Mouse (Mus musculus) adrenal gland, postnatal 14 days (tissue): ENCODE measurements around the gene Trit1. TPM values are rescaled to one million over a fixed set of nuclear protein-coding genes. Genes with fewer than 3 reads are reported as not detected.
"Not testable (repeated sequence)": the region's sequence is repeated elsewhere in the genome, so short reads cannot be mapped to it uniquely, and the experiment has no call there.

Experiments
- DNase-seq: peaks from one replicate; pipeline ENCODE4 v3.0.0; 2021; ENCODE audit warnings: mixed read lengths
- total RNA-seq: library from RNA; stranded (reverse); gene quantifications from 2 replicates; pipeline ENCODE4 v1.2.3, GENCODE M21; 2021

Trit1 gene
- total RNA-seq, 1 experiment from 2014 or later, result 19.0 TPM

DNA sequence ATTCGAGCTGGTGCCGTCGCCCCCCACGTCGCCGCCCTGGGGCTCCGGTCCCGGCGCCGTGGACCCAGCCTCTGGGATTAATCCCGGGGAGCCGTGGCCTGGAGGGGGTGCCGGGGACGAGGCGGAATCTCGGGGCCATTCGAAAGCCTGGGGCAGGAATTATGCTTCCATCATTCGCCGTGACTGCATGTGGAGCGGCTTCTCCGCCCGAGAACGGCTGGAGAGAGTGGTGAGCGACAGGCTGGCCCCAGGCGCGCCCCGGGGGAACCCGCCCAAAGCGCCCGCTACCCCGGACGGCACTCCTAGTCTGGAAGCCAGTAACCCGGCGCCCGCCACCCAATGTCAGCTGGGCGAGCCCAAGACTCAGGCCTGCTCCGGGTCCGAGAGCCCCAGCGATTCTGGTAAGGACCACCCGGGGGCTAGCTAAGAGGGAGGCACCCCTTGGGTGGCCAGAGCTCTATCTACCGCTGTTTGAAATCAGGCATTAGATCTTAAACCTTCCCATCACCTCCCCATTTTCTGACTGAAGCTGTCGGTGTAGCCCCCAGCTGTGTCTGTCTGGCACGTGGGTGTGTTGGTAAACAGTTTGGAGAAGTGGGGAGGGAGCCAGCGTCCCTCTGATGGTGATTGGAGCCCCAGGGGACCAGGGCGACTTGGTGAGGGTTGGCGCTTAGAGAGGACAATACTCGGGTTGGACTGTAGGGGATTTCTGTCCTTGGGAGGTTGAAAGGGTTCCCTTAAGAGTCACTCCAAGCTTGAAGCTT lies 19.6 kb upstream of the Trit1 start:
- DNase-seq, result peak; percentile 43

DNA sequence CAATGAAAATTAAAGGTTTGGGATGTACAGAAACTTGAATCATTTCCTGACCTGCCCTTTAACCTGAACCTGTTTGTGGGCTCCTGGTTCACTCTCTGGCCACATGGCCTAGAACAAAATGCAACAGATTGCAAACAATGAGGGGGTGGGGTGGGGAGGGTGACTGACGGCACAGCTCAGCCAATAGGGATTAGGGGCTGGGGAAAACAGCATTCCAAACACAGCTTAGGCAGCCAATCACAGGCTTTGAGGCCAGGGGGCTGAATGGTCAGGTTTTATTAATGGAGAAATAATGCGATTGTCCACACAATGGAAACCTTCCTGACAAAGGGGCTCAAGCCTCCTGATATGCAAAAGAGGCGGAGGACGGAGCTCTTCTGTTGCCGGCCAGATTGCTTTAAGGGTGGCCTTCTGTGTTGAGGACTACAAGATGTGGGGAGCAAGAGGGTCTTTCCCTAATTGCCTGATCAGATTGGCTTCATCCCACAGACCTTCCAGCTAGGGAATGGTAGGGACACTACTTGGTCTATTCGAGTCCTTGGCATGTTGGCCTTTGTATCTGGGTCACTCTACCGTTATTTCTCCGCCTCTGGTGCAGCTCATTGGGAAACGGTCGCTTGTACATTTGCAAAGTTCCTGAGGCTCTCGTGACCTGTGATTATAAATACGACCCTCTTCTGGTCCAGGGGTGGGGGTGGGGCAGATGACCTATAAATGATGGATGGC lies 17.7 kb upstream of the Trit1 start:
- DNase-seq, result no peak

DNA sequence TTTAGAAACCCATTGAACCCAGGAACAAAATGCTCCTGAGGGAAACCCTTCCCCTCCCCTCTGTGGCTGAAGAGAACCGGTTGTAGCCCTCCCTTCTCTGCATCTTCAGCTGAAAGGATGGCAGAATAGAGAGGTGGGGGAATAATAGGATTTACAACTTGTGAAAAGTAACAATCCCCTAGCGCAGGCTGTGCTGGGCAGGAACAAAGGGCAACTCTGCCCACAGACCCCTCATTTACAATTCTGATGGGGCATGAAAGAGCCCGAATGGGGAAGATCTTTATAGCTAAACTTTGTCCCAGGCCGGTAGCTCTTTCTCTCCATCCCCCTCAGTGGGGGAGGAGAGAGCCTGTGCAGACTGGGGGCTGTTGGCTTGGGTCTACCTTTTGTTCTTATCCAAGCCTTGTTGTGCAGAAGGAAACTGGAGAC lies 17.1 kb upstream of the Trit1 start:
- no peak for DNase-seq

DNA sequence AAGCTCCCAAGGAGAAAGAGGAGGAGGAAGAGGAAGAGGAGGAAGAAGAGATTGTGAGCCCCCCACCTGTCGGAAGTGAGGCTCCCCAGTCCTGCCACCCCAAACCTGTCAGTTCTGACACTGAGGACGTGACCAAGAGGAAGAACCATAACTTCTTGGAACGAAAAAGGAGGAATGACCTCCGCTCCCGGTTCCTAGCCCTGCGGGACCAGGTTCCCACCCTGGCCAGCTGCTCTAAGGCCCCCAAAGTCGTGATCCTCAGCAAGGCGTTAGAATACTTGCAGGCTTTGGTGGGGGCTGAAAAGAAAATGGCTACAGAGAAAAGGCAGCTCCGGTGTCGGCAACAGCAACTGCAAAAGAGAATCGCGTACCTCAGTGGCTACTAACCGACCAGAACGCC lies 16.3 kb upstream of the Trit1 start:
- no peak for DNase-seq

DNA sequence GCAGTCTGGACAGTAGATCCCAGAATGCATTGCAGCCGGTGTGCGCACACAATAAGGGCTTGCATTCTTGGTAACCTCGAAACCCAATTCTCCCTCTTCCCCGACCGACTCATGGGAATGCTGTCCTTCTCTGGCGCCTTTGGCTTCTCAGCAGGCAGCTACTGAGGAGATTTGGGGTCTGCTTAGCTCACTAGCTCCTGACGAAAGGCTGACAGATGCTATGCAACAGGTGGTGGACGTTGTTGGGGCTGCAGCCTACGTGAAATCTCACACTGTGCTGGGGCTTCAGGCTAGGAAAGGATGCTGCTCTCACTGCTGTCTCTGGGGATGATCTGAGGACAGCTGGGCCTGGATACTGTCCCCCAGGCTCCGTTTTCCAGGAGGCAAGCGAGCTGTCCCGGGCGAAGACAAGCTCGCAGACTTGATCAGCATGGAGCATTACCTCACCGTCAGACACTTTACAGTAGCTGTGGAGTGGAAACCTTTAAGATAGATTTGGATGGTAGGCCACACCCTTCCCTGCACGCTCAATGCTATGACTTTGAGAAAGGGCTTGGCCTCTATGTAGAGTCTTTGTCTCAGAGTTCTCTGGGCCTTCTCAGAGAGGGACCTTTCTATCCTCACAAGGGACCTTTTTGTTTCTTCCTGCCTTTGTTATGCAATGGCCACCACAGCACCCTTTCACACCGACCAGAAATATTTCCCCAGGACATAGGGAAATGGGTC lies 15.6 kb upstream of the Trit1 start:
- DNase-seq, result no peak

DNA sequence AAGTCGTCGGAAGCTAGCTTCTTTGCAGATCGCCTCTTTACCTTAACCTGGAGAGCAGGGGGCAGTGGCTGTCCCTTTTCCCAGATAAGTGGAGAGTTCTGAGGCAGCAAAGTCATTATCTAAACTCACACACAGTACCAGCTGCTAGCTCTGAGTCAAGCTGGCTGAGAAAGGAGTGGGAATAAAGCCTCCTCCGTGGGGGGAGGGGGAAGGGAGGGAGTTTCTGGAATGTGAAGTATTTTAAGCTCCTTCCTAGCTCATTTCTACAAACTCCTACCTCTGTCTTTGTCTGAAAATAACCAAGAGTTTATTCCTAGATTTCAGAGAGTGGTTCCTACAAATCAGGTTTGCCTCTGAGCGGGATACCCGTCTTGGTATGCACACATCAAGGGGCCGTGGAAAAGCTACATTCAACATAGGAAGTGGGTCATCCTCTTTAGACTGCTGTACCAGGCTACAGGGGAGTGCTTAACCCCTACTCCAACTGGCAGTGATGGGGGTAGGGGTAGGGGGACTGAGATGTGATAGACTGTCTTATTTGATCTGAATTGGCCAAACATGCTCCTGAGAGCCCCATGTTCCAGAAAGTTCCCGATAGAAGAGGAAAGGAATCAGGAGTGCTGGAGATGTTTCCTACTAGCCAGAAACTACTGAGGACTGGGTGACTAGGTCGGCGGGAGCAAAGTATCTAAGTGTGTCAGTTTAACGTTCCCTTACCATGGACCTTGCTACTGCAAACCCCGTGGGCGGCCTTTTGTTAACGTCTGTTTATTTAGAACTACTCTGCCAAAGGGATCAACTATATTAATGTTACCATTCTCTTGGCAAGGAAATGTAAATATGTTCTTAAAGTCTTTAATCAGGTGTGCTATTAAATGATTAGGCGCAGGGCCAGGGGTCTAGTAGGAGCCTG lies 11.1 kb upstream of the Trit1 start:
- no peak for DNase-seq

DNA sequence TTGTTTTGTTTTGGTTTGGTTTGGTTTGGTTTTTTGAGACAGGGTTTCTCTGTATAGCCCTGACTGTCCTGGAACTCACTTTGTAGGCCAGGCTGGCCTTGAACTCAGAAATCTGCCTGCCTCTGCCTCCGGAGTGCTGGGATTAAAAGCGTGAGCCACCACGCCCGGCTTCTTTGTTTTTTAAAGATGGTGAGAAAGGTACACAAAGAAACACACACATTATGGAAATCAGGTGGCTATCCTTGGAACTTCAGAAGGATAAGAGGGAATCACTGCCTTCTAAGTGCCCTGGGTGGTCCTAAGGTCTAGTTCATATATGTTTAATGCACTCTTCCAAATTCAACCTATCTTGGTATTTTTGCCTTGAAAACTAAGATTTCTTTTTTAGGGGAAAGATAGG lies 3.9 kb upstream of the Trit1 start:
- DNase-seq, result not testable (repeated sequence)

DNA sequence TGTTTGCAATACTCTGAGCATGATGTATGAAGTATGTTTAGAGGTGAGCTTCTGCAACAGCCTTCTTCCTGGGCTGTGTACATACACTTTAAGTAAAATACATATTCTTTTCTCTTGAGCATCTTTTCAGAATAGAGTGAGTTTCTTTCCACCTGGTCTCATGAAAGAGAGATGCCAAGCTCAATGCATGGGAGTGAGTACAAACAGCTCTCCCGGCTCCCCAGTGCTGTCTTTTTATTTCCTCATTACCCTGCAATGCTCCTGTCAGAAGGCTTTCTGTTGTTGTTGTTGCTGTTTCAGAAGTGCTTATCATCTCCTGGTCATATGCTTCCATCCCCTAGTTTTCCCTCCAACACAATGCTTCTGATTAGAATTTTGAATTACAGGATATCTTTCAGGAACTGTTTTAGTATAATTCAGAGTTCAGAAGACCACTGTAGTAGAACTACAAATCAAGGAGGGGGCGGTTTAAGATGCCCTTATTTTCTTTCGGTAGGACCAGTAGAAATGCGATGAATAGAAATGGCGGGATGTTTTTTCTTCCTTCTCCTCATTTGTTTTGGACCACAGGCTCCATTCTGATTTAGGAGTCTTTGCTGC lies 3.0 kb upstream of the Trit1 start:
- no peak for DNase-seq

DNA sequence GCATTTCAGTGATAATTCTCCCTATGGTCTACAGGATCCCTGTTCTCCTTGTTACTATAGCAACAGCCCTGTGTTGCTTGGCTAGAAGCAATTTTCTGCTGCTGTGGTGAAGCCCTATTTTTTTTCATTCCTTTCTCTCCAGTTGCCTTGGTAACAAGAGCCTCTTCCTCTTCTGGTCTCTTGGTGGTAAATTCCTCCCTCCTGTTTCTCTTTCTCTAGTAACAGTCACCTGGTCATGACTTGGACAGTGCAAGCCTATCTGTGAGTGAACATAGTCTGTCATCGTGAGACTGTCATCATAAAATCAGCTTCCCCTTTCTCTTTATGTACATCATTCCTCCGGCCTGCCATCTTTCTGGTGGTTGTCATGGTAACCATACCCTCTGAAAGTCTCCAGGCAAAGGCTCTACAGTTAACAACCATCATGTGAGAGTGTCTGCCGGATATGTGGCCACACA lies 2.4 kb upstream of the Trit1 start:
- DNase-seq, result no peak

DNA sequence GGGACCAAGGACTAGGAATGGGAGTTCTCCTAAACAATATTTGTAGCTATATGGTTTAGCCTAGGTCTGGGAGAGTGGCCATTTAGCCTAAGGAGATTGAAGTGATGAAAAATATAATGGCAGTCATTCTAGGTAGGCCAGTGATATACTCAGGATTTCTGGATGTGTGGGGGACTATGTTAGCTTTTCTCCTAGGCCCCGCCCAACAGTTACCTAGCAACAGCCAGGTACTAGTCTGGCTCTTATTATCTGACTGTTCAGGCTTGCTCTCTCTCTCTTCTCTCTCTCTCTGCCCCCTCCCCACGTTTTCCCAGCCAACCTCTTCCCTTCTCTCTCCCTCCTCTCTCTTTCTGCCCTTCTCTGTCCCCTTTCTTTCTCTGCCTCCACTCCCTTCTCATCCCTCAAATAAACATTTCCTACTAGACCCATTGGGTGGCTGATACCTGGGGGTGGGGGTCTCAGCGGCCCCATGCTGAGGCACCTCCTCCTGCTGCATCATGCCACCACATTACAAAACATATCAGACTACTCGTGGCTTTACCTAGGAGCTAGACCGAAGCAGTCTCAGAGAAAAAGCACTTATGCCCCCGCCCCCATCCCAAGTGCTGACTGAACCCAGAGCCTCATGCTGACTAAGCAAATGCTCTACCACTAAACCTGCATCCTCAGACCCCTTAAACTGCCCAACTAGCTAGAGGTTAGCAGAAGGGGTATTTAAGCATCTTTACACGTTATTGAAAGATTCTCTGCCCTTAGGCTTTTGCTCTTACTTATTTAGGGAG lies 1.7 kb upstream of the Trit1 start:
- DNase-seq, result no peak

DNA sequence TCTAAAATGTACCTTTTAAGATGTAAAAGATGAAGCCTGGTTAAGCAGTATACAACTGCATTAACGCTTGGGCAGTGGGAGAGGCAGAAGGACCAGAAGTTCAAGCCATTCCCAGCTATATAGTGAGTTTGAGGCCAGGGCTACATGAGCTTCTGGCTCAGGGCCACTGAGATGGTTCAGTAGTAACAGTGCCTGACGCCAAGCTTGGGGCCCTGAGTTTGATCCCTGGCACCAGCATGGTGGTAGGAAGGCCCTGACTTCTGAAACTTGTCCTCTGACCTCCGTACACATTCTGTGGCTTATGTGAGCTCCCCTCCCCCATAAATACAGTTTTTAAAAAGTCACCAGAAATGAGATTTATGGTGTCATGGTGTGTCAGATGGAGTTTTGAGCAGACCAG lies 5.2 kb downstream of the Trit1 start:
- no peak for DNase-seq

DNA sequence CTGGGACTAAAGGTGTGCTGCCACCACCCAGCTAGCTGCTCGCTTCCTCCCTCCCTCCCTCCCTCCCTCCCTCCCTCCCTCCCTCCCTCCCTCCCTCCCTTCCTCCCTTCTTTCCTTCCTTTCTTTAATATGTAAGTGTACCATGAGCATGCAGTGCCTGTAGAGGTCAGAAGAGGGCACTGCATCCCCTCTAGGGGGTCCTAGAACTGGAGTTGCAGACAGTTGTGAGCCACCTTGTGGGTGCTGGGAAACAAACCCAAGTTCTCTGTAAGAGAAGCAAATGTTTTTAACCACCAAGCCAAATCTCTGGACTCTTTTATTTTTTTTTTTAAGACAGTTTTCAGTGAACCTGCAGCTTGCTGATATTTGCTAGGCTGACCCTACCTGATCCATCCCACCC lies 6.5 kb downstream of the Trit1 start:
- no peak for DNase-seq

DNA sequence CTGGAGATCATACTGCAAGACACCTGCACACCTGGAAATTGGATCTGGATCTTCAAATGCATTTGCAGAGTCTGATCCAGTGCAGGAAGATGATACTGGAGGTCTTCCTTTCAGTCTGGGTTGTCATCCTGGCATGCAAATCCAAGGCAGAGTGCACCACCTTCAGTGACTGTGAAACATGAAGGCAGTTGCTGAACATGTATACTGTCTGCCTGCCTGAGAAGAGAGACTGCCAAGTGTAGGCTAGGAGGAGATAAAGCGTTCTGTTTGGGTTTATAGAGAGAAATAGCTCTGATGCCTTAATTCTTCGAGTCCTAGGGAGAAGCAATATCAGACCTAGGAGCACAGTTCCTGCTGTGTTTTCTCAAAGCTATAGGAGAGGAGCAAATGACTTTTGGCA lies 9.0 kb downstream of the Trit1 start:
- DNase-seq, result no peak

DNA sequence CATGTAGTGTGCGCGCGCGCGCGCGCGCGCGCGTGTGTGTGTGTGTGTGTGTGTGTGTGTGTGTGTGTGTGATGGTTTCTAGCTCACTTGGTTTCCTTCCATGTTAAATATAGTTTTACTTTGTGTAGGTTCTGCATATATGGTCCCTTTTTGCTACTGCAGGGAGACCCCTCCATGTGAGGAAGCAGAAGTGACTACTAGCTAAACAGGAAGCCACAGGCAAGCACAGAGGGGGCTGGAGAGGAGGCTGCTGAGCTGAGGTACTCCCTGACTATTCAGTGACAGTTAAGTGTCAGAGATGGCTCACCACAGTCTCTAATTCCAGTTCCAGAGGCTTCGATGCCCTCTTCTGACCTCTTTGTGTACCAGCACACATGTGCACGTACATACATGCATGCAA lies 9.8 kb downstream of the Trit1 start:
- DNase-seq, result no peak

DNA sequence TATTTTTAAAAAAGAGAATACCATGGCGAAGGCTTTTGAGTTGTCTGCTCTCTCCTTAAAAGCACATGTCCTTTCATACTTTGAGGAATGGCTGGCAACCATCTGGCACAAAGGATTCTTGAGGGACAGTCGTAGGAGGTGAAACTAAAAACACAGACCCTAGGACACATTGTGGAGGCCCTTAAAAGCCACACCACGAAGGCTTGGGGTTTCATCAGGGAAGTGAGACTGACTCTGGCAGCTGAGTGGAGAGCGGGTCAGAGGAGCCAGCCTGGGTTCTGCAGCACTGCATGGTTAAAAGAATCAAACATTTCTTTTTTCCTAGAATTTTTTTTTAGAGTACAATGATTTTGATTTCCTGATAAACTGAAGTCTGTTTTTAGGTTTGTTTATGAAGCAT lies 10.2 kb downstream of the Trit1 start:
- DNase-seq, result no peak

DNA sequence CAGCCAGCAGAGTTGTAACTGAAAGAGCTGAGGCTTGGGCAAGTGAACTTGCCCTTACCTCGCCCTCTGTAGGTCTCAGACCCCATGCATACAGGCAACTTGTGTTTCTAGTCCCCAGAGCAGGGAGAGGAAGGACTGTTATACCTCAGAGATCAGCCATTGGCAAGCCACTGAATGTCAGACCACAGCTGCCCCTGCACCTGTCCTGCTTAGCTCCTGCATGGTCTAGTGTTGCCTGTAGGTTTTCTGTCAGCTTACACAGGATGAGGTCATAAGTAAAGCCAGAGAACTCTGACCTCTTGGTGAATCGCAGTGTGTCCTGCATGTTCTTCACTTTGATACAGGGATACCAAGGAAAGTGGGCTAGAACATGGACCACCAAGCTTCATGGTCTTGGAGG lies 18.4 kb downstream of the Trit1 start:
- DNase-seq, result no peak

DNA sequence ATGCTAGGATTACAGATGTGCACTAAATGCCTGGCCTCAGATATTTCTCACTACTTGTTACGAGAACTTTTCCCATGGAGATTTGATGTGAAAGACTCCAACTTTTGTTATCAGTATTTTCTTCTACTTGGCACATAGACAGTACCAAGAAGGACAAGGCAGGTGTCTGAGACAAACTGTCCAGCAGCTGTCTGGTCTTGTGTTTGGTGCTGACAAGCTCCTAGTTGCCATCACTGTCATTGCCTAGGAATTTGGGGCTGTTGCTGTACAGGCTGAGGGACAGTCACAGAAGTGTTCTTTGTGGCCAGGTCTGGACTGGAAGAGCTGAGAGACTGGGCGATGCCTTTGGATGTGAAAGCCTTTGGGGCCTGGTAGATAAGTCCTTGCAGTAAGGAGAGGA lies 19.2 kb downstream of the Trit1 start:
- no peak for DNase-seq

DNA sequence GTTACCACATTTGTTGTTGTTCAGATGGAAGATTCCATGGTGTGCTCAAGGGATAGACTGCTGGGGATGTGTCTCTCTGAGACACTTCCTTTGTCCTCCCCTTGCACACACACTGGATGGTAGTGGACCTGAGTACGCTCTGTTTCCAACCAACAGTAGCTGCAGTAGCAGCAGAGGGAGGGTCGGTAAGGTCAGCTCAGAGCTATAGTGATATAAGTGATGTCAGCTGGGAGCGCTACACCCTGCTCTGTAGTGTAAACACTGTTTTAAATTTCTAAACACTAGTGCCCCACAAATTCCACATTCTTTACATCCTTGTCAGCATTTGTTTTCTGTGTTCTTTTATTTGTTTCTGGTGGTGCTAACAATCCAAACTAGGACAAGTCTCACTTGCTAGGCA lies 20.3 kb downstream of the Trit1 start:
- DNase-seq, result no peak

DNA sequence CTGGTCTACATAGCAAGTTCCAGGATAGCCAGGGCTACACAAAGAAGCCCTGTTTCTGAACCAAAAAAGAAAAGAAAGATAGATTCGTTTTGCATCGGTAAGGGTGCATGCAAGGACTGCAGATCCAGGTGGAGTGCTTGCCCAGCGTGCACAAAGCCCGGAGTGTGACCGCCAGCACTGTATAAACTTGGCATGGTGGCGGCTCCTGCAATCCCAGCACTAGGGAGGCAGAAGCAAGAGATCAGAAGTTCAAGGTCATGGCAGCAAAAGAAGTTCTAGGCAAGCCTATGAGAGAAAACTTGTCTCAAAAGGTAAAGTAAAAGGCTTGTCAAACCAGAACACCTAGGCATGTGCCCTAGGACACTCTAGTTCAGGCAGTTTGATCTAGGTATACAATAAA lies 24.7 kb downstream of the Trit1 start:
- no peak for DNase-seq

DNA sequence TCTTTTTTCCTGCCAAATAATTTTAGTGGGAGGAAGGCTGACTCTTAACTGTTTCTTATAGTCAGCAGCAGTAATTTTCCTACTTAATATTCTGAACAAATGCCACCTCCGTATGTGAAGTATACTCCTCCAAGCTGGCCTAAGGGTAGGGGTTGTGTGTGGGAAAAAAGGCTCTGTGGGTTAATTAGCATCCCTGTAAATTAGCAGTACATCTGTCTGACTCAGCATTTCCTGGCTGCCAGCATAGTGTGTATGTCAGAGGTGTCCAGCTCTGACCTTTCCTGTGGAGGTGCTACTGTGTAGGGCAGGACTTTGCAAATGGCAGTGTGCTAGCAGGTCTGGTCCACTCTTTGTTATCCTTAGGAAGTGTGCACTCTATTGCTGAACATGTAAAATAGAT lies 27.5 kb downstream of the Trit1 start:
- DNase-seq, result no peak

DNA sequence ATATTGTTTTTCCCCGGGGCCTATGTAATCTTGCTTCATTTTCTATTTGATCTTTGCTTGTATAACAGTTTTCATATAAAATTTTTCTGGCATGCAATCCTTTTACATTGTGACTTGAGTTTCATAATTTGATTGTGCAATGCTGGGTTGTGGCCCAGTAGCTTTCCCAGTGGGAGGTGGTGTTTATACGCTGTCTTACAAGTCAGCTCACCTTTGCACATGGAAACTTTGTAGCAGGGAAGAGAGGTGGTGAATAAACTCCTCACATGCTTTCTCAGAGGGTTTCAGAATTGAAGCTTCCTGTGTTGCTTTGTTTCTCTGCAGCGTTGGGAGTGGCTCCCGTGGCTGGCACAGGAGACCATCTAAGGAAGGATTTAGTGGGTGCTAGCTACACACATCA lies 28.4 kb downstream of the Trit1 start:
- peak; percentile 39 for DNase-seq
